Mouse (Mus musculus): Measurements from ENCODE around the gene Fbxl17.
A peak's percentile ranks its signal among the peaks of the same experiment; 100 is the strongest.

Fbxl17 gene

DNA sequence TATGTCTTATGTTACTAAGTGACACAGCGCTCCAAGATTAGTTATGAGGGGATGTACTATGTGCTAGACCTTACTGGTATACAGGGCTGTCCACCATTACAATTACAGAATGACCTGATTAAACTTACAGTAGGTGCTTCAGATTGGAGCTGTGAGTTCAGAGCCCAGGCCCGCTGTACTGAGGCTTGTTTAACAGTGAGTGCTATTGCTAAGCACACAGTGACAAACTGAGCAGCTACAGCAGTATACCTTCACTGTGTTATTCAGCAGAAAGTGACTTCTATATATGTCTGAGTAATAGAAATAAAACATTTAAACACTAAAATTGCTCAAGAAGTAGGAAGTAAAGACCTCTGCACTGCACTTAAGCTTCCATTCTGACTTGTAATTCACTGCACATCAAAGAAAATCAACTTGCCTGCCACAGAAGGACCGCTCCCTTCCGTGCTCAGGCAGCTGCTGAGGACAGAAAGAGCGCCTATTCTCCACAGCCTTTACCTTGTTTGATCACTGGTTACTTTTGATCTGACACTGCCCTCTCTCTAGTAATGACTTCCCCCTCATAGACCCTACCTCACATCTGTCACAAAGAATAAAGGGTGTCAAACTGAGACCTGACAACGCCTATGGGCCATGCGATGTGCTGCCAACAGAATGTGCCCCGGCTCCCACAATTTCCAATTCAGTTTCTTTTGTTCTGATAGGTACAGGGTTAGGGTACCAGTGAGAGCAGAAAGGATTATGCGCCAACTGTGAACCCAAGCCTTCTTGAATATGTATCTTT lies 39.9 kb downstream of the Fbxl17 start:
- DNase-seq = no peak

DNA sequence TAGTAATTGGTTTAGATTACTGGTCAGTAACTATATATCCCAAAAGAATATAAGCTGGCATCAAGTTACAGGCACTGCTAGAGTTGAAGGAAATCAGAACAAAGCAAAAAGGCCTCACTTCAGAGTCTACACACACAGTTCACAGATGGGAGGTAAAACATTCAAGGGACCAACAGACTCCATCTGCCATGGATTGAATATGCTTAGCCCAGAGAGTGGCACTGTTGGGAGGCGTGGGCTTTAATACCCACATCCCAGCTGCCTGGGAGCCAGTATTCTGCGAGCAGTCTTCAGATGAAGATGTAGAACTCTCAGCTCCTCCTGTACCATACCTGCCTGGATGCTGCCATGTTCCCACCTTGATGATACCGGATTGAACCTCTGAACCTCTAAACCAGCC lies 41.8 kb downstream of the Fbxl17 start:
- no peak for DNase-seq

DNA sequence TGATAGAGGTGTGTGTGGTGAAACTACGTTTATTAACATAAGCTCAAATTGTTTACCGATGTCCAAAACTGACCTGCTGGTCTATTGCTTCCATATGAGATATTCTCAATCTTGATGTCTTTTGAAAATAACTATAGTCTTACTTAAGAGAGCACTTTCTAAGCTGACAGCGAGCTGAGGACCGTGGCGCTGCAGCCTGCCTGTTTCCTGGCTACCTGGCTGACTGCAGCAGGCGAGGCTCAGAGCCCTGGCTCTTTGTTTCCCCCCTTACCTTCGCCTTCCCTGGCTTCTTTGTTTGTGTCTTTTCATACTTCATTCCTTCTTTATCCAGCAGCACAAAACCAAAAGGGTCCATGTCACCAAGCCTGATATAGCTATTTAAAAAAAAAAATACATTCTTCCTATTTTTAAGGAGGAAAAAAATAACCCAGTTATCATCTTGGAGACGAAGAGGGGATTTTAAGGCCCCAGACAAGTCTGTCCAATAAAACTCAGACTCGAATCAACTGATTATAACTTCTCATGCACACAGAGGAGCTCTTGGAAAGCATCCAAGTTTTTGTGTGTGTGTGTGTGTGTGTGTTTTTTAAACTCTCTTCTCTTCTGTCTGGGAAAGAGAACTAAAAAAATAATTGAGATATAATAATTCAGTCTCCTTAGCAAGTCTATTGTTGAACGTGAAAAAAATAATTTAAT lies 48.4 kb downstream of the Fbxl17 start:
- no peak for DNase-seq

GRCm38 (mm10) chr17:63447691-63448090 lies 52.1 kb downstream of the Fbxl17 start:
- no peak for DNase-seq

DNA sequence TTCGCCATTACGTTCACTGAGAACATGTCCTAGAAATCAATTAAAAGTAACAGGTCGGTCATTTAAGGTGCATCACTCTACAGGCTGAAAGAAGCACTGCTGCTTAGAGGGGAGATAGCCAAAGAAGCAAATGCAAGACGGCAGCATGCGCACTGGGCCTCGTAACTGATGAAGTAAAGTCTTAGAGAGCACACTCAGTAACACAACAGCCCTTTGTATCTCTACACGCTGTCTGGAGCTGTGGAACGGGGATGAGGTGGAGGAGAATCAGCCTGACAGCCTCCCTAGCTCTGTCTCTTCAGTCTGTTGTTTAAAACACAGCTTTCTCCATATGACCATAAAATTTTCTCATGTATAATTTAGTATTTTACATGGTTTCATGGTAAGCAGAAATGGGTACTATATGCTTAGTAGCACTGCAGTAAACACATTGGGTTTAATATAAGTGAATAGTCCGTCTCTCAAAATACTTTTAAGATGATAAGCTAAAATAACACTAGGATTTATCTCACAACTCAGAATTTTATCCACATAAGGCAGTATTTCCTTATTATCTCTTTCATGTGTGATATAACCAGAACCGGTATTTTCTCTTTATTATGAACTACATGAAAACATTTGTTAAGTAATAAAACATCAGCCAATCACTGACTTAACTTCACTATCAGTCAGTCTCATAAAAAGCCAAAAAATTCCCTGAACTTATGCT lies 52.7 kb downstream of the Fbxl17 start:
- DNase-seq = no peak

GRCm38 (mm10) chr17:63445212-63445611 lies 54.6 kb downstream of the Fbxl17 start:
- no peak for DNase-seq

DNA sequence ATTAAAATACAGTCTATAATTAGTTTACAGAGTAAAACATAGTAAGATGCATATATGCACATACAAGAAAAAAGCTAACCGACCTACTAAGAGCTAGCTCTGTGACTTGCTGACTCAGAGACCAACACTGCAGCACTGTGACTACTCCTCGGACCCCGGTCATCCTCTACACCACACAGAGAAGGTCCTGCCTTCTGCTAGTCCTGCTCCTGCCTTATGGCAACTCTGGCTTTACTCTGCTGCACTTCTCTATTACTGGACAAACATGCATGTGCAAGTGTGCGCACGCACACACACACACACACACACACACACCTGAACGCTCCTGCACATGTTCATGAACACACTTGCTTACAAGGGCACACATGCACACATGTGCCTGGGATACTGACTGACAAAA lies 62.4 kb downstream of the Fbxl17 start:
- no peak for DNase-seq

DNA sequence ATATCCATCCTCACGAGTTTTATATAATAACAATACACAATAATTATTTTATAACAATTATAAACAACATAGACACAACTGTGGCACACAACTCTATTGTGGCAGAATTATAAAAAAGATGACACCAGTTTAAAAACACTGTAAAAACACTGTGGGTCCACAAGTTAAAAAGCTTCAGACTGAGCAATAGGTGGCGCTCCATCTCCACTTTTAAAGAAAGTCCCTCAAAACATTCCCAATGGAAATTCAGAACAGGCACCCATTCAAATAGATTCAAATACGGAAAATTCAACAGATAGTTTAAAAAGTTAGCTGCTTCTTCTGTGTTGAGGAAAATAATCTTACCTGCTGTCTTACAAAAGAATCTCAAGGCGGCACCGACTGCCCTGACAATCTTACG lies 65.7 kb downstream of the Fbxl17 start:
- DNase-seq = peak; percentile 34

DNA sequence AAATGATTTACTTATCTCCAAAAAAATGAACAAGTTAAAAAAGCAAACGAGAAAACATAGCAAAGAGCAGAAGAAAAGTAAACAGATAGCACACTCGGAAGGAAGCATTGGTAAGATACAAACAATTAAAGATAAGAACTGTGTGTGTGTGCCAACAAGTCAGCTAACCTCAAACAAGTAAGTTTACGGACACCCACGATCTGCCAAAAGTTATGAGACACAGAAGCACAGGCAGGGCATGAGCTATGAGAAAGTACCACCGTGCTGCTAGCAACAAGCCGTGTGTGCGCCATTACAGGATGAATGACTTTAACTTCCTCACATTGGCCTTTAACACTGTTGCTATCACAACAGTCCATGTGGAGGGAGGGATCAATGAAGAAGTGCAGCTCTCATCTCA lies 68.2 kb downstream of the Fbxl17 start:
- peak; percentile 43 for DNase-seq

DNA sequence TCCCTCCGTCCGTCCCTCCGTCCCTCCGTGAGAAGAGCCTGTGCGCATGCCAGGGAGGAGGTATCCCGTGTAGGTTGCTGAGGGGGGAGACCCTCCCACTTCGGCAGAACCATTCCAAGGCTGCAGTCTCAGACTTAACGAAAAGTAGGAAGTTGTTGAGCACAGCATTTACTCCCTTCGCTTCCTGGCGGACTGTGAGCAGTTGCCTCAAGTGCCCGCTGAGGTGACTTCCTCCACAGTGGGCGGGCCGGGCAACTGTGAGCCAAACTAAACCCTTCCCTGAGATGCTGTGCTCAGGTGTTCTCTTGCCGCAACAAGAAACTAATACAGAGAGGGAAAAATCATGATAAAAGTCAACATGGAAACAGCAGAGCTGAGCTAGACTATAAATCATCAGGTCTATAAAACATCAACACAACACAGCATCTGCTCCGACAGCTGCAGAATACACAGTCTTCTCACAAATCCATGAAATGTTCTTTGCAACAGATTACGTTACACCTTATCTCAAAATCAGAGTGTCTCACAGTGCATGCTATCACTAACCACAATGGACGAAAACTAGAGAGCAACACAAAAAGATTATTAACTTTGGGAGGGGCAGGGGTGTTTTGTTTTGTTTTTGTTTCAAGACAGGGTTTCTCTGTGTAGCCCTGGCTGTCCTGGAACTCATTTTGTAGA lies 69.3 kb downstream of the Fbxl17 start:
- peak; percentile 39 for DNase-seq

DNA sequence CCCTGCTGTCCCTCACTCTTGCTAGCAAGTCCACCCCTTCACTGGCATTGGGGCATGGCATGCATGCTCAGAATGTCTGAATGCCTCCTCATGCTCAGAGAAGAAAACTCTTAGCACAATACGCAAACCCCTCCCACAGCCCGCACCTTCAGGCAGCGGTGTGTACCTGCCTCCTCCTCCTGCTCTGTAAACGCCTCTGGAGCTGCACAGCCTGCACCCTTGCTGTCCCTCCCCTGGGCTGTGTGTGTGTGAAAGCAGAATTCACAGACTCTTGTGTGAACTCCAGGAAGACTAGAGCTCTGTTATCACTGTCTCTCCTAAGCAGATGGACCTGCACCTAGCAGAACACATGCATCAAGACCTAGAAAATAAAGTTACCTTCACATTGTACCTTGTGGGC lies 76.0 kb downstream of the Fbxl17 start:
- peak; percentile 37 for DNase-seq

GRCm38 (mm10) chr17:63422685-63423084 lies 77.1 kb downstream of the Fbxl17 start:
- DNase-seq = no peak

- DNase-seq = peak; percentile 9
These were observed 78.0 kb downstream of the Fbxl17 start for GRCm38 (mm10) chr17:63421864-63422263.

GRCm38 (mm10) chr17:63419503-63419902 lies 80.3 kb downstream of the Fbxl17 start:
- DNase-seq = no peak

DNA sequence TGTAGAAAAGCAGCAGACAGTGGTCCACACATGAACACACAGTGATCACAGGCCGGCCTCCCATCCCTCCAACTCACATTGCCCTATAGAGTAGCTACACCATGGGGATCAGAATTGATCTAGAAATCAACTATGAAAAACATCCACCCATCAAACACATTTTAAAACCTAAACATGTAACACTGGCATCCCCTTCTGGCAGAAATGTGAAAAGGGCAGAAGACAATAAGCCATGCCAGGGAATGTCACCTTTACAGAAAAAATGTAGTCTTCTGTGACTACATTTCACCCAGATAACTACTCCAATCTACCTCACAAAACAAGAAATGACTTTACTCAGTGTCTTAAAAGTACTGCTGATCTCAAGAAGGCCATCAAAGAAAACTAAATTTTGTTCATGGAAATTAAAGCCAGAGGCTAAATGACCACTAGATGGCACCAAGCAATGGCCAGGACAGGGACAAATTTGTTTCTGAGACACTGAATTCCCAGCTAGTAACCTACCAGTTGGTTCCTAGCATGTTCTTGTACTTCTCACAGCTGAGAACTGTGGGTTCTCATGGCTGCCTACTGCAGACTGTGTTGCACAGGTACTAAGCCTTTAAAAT lies 85.7 kb downstream of the Fbxl17 start:
- peak; percentile 61 for DNase-seq

- DNase-seq = no peak
These were observed 88.3 kb downstream of the Fbxl17 start for GRCm38 (mm10) chr17:63411564-63411963.

- DNase-seq = no peak
These were observed 89.7 kb downstream of the Fbxl17 start for GRCm38 (mm10) chr17:63410101-63410500.

DNA sequence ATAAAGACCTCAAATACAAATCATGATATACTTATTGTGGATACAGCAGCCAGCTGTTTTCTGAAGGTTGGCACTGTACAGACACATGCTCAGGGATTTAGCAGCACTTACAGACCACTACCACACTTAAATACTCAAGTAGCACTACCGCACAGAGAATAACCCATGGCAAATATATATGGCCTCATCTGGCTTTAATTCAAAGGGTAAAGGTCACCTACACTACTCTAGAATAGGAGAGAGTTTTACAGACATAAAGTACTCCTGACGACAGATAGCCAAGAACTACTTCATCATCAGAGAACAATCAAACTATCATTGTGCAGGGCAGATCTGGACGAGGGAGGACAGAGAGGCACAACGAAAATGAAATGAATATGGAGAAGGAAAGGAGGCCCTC lies 93.9 kb downstream of the Fbxl17 start:
- DNase-seq = no peak

DNA sequence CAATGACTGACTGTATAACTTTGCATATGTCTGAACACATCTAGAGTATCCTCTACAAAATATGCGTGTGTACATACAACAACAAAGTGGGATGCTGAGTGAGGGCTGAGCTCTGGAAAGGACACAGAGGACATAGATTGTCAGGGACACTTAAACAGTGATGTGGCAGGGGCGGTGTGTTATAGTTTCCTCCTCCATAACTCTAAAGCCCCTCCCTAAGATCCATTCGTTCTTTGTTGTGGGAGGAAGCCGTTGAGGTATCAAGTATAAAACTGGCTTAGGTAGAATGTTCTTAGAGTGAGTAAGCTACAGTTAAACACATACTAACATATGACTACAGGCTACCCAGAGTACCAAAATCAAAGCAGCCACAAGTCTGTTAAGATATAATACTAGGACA lies 94.3 kb downstream of the Fbxl17 start:
- DNase-seq = no peak

GRCm38 (mm10) chr17:63404968-63405367 lies 94.8 kb downstream of the Fbxl17 start:
- peak; percentile 65 for DNase-seq

DNA sequence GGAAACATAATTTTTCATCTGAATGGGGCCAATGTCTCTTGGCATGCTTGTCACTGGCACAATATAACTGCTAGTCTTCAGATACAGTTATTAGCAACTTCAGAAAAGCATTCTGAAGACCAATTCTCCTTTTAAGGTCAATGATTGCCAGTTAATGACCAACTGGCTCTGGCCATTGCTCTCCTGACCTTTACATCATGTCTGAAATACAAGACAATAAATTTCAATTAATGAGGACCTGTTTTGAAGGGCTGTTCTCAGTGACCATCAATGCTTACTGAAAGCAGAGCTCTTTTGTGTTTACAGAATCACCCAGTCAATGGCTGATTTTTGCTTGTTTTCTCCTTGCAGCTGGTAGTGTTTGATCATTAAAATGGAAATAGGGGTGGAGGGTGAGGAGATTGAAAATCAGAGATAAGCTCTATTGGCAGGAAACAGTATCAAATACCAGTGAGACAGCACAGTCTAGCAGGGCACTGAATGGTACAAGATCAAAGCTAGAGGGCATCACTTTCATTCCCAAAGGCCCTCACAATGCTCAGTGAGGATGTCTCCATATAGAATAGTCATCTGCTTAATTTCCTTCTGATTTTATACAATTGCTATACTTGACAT lies 95.9 kb downstream of the Fbxl17 start:
- DNase-seq = no peak

Data from lung, postnatal 36 days (tissue).